Mouse (Mus musculus) MN1 (cell line): ENCODE measurements around the gene Gpr156.
"Not testable (repeated sequence)": the region's sequence is repeated elsewhere in the genome, so short reads cannot be mapped to it uniquely, and the experiment has no call there.

Experiments used
- DNase-seq: peaks from one replicate; pipeline ENCODE4 v3.0.0-alpha.2; 2016; ENCODE audit warnings: low spot score

The Gpr156 gene

DNA sequence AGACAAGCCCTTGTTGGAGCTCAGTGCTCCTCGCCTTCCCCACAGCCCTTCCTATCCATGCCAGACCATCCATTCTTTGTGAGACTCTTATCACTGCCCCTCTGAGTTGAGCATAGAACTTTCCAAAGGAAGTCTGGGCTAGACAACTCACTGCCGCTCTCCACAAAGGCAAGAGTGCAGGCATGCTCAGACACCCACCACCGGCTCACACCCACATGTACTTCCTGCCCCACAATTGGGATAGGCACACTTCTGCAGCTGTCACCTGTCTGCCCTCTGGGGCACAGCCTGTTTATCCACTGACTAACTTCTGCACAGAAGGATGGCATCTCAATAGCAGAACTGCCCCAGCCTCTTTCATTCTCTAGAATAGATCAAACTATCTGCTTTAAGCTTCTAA lies 86.2 kb downstream of the Gpr156 start:
- no peak for DNase-seq

DNA sequence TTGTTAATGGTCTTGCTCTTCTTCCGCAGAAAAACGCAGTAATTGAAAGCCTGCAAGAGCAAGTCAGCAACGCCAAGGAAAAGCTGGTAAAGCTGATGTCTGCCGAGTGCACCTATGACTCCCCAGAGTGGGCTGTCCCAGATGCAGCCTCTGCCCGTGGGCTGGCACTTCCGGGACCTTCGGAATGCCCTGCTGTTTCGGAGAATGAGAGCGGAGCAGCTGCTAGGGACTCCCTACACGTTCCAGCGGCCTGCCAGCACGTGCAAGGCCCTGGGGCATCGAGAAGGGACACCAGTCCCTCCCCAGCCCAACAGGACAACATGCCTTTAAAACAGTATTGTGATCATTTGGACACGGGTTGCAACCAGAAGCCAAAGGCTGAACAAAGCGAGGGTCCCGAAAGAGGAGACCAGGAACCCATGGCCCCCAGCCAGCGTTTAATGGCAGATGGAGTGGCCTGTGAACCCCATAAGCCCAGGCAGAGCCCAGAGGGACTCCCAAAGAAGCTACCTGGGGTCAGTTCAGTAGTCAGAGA lies 88.3 kb downstream of the Gpr156 start:
- DNase-seq: no peak

DNA sequence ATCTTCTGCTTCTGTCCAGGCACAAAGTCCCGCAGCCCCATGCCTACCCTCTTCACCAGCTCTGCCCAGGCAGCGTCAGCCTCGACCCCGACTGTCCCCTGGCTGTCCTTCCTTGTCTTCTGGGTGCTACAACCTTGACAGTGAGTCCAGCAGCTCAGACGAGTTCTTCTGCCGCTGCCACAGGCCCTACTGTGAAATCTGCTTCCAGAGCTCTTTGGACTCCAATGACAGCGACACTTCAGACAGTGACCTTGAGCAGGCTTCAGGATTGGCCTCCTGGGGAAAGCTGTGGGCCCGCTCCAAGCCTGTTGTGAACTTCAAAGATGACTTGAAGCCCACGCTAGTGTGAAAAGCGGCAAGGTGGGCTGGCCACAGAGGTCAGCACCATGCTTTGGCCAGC lies 89.2 kb downstream of the Gpr156 start:
- no peak for DNase-seq

DNA sequence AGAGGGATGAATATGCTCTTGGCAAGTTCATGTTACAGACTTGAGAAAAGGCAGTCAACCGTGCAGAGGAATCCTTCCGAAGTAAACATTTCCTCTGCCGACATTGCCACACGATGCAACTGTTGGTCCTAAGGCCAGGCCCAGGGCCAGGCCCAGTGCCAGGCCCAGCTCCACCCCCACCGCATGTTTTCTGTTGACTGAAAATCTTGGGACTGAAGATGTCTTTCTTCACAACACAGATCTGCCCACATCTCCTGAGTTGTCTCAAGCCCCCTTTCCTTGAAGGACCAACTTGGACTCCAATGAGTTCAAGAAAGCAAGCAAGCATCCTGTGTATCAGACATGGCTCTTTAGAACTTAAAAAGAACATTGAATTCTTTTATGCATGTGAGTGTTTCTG lies 92.1 kb downstream of the Gpr156 start:
- DNase-seq: no peak

DNA sequence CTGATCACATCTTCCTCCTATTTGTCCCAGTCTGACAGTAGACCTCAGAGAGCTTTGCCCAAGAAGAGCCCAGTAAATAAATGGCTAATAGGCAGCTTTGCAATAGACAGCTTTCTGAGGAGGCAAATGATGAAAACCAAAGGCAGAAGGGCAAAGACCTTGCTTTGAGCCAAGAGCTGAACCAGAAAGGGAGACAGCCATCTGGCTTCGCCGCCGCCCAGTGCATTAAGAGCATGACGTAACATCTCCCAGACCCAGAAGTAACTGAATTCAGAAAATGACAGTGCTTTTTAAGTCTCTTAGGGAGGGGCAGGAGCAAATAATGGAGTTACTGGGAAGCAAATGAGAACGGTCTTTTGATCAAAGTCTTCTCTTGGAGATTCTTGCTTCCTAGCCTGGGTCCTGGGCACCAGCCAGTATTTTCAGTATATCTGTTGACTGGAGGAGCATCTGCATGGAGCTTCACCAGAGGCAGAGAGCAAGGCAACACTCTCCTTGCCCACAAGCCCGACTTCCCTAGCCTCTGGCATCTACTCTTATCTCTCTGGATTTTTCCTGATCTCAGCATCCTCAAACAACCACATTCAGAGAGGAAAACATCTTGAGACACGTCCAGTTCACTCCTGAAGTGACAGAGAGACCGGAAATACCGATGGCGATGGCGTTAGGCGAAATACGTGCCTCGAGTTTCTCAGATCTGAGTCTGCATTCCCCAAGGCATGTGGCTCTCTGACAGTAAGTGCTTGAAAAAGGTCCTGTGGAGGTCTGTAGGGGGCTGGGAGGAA lies 92.9 kb downstream of the Gpr156 start:
- peak; percentile 70 for DNase-seq

GRCm38 (mm10) chr16:38011486-38011885 lies 95.2 kb downstream of the Gpr156 start:
- no peak for DNase-seq

- no peak for DNase-seq
These were observed 96.1 kb downstream of the Gpr156 start for GRCm38 (mm10) chr16:38012382-38012781.

DNA sequence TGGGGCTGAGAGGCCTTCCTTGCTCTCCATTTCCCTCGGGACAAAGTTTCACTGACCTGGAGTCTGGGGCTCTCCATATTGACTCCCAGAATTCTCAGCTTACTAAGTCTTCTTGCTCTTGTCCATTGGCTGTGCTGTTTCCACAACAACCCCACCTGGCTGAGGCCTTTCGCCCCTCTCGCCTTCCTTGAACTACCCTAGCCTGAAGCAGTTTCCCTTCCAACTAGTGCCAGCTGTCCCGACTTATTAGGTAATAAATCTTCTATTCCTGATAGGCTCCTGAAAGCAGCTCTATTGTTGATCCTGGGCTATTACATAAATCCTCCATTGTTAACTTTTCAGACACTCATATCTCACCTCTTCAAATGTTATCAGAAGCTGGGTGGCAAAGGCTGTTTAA lies 96.6 kb downstream of the Gpr156 start:
- no peak for DNase-seq

- DNase-seq: no peak
These were observed 98.7 kb downstream of the Gpr156 start for GRCm38 (mm10) chr16:38014951-38015350.

DNA sequence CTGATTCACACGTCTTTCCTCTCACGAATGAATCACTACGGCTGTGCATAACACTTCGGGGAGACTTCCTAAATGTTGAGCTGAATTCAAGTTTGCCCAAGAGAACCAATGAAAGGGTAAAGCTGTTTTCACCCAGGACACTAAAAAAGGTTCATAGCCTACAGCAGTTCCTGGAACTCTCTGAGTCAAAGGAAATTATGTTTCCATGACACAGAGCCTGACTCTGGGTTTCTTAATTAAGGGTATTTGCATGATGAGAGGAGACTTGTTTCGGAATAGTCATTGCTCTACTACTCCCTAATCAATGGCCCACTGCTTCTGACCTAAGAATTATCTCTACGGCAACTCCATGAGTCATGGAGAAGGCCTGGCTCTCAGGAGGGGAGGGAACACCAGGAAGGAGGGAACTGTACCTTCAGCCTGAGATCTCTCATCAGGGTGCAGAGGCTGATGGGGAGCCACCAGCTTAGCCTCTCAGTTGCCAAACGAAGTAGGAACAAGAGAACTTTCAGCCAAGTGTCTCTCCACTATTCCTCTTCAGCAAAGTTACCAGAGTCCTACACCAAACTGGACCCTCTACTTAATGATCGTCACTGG lies 100.7 kb downstream of the Gpr156 start:
- DNase-seq: no peak

GRCm38 (mm10) chr16:38017958-38018376 lies 101.7 kb downstream of the Gpr156 start:
- DNase-seq: no peak

GRCm38 (mm10) chr16:38032644-38033043 lies 116.3 kb downstream of the Gpr156 start:
- no peak for DNase-seq

GRCm38 (mm10) chr16:38033071-38033470 lies 116.8 kb downstream of the Gpr156 start:
- no peak for DNase-seq

GRCm38 (mm10) chr16:38038101-38038500 lies 121.8 kb downstream of the Gpr156 start:
- not testable (repeated sequence) for DNase-seq

- no peak for DNase-seq
These were observed 125.9 kb downstream of the Gpr156 start for GRCm38 (mm10) chr16:38042160-38042559.

DNA sequence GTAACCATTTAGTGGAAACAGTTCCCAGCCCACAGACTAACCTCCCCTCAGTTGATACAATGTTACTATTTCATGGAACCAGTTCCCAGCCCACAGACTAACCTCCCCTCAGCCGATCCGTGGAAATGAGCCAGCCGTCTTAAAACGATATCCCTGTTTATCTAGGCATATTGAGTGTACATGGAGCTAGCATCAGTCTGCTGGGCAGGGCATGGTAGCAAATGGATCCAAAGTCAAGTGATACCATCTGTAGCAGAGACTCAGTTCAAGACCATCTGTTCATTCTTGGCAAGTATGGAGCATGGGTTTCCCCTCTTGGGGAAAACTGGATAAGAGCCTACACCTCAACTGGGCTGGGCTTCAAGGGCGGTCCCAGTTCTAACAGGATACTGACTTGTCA lies 128.3 kb downstream of the Gpr156 start:
- DNase-seq: no peak

DNA sequence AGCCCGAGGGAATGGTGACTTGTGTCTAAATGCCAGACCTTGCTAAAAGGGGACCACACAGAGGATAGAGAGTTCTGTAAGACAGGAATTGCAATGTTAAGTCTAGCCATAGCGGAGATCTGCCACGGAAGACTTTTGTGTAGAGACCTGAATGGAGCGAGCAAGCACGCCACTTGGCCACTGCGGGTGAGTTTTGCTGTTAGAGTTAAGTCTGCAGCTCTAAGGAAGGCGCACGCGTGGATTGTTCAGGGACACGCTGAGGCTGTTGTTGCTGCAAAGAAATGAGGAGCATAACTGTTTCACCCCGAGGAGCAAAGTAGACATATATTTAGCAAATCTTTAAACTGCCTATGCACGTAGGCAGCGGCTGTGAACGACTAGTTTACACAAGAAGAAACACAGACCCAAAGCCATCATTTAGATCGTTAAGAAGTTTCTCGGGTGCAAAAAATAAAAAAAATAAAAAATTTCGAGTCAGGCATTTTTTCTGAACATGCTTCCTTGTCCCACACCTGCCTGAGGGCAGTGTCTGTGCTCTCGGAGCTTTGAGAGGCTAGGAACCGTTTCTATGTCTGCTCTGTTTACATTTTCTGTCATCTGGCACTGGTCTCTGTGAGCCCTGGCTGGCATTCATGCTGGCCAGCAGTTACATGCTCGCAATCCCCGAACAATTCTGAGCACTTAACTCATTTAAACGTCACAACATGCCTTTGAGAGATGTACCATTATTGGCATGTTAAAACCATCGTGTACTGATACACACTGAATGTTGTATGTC lies 131.7 kb downstream of the Gpr156 start:
- no peak for DNase-seq
